Mouse (Mus musculus) embryo, embryonic 11 days (tissue): ENCODE results near the gene Ccr6.

Source experiments
- DNase-seq: peaks from one replicate; pipeline ENCODE4 v3.0.0-alpha.2; 2015

Ccr6 gene

DNA sequence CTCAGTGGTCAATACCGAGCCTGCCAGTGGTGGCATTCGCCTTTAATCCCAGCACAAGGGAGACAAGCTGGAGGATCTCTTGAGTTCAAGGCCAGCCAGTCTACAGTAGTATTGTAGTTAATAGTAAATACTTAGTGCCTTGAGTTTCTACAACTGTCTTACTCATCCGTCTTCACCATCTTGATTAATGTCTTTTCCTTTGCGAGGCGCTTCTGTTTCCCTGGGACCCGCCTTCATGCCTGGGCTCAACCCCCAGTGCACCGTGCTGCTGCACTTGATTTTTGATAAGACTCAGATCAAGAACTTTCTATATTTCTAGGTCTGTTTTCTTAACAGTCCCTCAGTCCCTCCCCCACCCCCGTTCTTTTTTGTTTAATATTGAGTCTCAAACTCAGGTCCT lies 49.2 kb downstream of the Ccr6 start:
- DNase-seq = no peak

DNA sequence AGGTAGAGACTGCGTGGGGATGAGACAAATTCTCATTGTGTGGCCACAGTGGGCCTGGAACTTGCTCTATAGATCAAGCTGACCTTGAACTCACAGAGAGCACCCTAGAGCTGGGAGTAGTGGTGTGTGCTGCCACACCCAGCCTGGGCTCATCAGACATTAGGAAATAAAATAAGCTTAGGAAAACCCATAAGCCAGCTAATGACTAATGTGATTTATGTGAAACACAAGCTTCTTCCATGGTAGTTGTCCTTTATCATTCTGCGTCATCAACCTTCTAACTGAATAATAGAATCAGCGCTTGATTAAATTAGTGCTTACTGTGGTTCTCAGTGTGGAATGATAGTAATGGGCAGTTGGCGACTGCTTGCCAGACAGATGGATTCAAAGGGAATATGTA lies 51.1 kb downstream of the Ccr6 start:
- DNase-seq = no peak

DNA sequence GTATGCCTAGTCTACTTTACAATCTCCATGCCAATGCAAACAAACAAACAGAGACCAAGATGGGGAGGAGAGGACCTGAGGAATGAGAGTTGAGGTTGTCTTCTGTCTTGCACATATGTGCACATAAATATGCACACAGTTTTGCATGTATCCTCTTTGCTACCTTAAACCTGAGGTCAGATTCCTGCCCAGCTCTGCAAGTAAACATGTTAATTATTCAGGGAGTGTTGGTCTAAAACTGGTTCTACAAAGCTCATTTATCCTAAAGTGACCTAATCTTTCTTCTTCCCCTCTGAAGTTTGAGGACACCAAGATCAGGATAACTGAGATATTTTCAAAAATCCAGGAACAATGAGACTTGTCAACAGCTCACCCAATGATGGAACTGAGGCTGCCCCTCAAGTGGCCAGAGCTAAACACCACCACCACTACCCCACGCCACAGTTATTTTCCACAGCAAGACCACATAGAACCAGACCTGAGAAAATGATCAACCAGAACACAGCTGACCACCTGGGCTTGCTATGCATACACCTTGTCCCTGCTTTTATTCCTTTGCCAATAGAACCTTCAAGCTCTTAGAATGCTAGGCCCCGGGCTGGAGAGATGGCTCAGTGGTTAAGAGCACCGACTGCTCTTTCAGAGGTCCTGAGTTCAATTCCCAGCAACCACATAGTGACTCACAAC lies 54.3 kb downstream of the Ccr6 start:
- DNase-seq = no peak

DNA sequence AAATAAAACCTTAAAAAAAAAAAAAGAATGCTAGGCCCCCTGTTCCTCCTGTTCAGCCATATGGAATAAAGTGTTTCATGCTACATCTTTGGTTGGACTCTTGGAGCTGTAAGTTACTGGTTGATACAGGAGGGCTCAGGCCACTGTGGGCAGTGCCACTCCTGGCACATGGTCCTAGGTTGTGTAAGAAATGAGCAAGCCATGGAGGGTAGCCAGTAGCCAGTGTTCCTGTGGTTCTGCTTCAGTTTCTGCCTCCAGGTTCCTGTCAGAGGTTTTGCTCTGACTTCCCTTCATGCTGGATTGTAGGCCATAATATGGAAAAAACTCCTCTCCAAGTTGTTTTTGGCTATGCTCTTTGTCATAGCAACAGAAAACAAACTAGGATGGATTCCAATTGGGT lies 54.9 kb downstream of the Ccr6 start:
- DNase-seq = no peak

GRCm38 (mm10) chr17:8295825-8296224 lies 60.0 kb downstream of the Ccr6 start:
- DNase-seq = no peak

- no peak for DNase-seq
Measured at GRCm38 (mm10) chr17:8296313-8296844, 60.5 kb downstream of the Ccr6 start.

- DNase-seq = no peak
Measured at GRCm38 (mm10) chr17:8297746-8298145, 61.9 kb downstream of the Ccr6 start.

GRCm38 (mm10) chr17:8298281-8298680 lies 62.4 kb downstream of the Ccr6 start:
- DNase-seq = no peak

DNA sequence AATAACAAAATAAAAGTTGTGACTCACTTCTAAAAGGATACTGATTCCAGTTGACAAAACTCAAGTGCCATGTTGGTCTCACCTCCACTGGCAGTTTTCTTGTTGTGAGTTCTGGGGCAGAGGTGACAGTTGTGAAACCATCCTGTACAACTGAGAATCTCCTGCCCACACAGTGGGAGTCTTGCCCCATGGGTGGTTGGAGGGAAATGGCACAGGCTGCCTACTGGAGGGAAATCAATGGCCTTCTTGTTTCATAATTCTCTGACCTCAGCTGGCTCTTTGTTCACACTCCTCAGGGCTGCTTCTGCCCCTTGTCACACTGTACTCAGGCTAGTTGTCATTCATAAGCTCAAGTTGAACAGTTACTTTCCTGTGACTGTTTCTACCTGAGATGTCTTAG lies 63.7 kb downstream of the Ccr6 start:
- DNase-seq = no peak

- DNase-seq = no peak
Measured at GRCm38 (mm10) chr17:8301515-8301914, 65.7 kb downstream of the Ccr6 start.

GRCm38 (mm10) chr17:8302772-8303438 lies 67.1 kb downstream of the Ccr6 start:
- DNase-seq = no peak

DNA sequence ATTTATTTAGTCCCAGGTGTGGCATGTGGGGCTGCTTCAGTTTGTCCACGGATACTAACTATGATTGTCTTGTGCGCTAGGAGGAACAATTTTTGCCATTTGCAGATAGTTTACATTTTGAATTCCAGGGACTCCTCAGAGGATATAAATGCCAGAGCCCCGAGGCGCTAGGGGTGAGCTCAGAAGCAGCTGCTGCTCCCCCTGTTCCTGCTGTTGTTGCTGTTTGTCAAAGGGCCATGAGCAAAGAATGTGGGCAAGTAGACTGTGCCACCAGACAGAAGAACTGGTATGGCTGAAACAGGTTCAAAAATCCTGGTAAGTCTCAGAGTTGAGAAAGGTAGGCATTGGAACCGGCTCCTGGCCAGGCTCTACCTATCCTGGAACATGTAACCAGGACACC lies 67.8 kb downstream of the Ccr6 start:
- no peak for DNase-seq

- DNase-seq = peak; percentile 5
Measured at GRCm38 (mm10) chr17:8305801-8306200, 70.0 kb downstream of the Ccr6 start.
